Mouse (Mus musculus) E14TG2a.4 (cell line): ENCODE data around the gene Cpt1a.

Experiments
- H3K27me3 ChIP-seq: 2 replicates; pipeline ENCODE4 v1.6.1; 2014; ENCODE audit warnings: low read length, control low read depth; ENCODE audit not compliant: insufficient read depth
- H3K36me3 ChIP-seq: 2 replicates; pipeline ENCODE4 v1.6.1; 2014; ENCODE audit warnings: low read length, control low read depth; ENCODE audit not compliant: insufficient read depth
- H3K4me1 ChIP-seq: replicated peaks from 2 replicates; pipeline ENCODE4 v1.6.1; 2014; ENCODE audit warnings: low read depth, low read length, control low read depth
- H3K4me3 ChIP-seq: replicated peaks from 2 replicates; pipeline ENCODE4 v1.5.1; 2014; ENCODE audit warnings: mild to moderate bottlenecking, low read length
- H3K9me3 ChIP-seq: 2 replicates; pipeline ENCODE4 v1.6.1; 2014; ENCODE audit warnings: low read length, control low read depth
- CTCF ChIP-seq: conservative IDR thresholded peaks from 2 replicates; pipeline ENCODE4 v1.5.1; 2014; ENCODE audit warnings: low read length
- NANOG ChIP-seq: IDR thresholded peaks from 2 replicates; pipeline ENCODE4 v1.6.1; 2014; ENCODE audit warnings: borderline replicate concordance, low read length, mixed read lengths
- POU5F1 ChIP-seq: IDR thresholded peaks from 2 replicates; pipeline ENCODE4 v1.6.1; 2014; ENCODE audit warnings: low read length, borderline replicate concordance

Gene Cpt1a

GRCm38 (mm10) chr19:3365089-3365488 is 43.0 kb downstream of the Cpt1a start:
- Histone ChIP-seq H3K4me1 (peaks cover 4% of the 10 kb centered on the region), H3K4me3 (no peak overlapping the region), H3K27me3 (no peaks in the 10 kb centered on the region), H3K36me3 (peaks cover 96% of the 10 kb centered on the region), H3K9me3 (no peaks in the 10 kb centered on the region)
- TF ChIP-seq POU5F1, result no peak
- TF ChIP-seq CTCF, result peak; percentile 45

- H3K9me3 ChIP-seq, result no peaks in the 10 kb centered on the region
- no peak overlapping the region for H3K4me3 ChIP-seq
- H3K4me1 ChIP-seq, result peaks cover 6% of the 10 kb centered on the region
- no peaks in the 10 kb centered on the region for H3K27me3 ChIP-seq
- TF ChIP-seq CTCF (peak; percentile 53), NANOG (no peak), POU5F1 (no peak)
- H3K36me3 ChIP-seq, result peaks cover 96% of the 10 kb centered on the region
Observed at GRCm38 (mm10) chr19:3368276-3368675, 46.1 kb downstream of the Cpt1a start.

GRCm38 (mm10) chr19:3373380-3373779 is 51.2 kb downstream of the Cpt1a start:
- H3K4me3 ChIP-seq, result no peak overlapping the region
- H3K36me3 ChIP-seq, result peaks cover 97% of the 10 kb centered on the region
- H3K4me1 ChIP-seq, result peaks cover 18% of the 10 kb centered on the region
- H3K9me3 ChIP-seq, result no peaks in the 10 kb centered on the region
- no peaks in the 10 kb centered on the region for H3K27me3 ChIP-seq
- TF ChIP-seq NANOG, result no peak
- no peak for TF ChIP-seq CTCF
- no peak for TF ChIP-seq POU5F1

GRCm38 (mm10) chr19:3374028-3374427 is 51.9 kb downstream of the Cpt1a start:
- Histone ChIP-seq H3K4me1 (peaks cover 15% of the 10 kb centered on the region), H3K36me3 (peaks cover 97% of the 10 kb centered on the region), H3K27me3 (no peaks in the 10 kb centered on the region), H3K4me3 (no peak overlapping the region), H3K9me3 (no peaks in the 10 kb centered on the region)
- no peak for TF ChIP-seq POU5F1
- peak; percentile 79 for TF ChIP-seq CTCF
- no peak for TF ChIP-seq NANOG

GRCm38 (mm10) chr19:3375945-3376495 is 53.9 kb downstream of the Cpt1a start:
- no peak overlapping the region for H3K4me3 ChIP-seq
- H3K36me3 ChIP-seq, result peaks cover 97% of the 10 kb centered on the region
- no peak for TF ChIP-seq NANOG
- H3K9me3 ChIP-seq, result no peaks in the 10 kb centered on the region
- peaks cover 15% of the 10 kb centered on the region for H3K4me1 ChIP-seq
- no peaks in the 10 kb centered on the region for H3K27me3 ChIP-seq

GRCm38 (mm10) chr19:3376966-3377715 is 55.0 kb downstream of the Cpt1a start:
- H3K9me3 ChIP-seq, result no peaks in the 10 kb centered on the region
- peaks cover 15% of the 10 kb centered on the region for H3K4me1 ChIP-seq
- peaks cover 97% of the 10 kb centered on the region for H3K36me3 ChIP-seq
- TF ChIP-seq CTCF (no peak), NANOG (no peak), POU5F1 (no peak)
- H3K27me3 ChIP-seq, result no peaks in the 10 kb centered on the region
- no peak overlapping the region for H3K4me3 ChIP-seq

- no peaks in the 10 kb centered on the region for H3K27me3 ChIP-seq
- peaks cover 9% of the 10 kb centered on the region for H3K4me1 ChIP-seq
- no peaks in the 10 kb centered on the region for H3K9me3 ChIP-seq
- TF ChIP-seq CTCF (no peak), NANOG (no peak), POU5F1 (no peak)
- H3K4me3 ChIP-seq, result no peak overlapping the region
- H3K36me3 ChIP-seq, result peaks cover 91% of the 10 kb centered on the region
Observed at GRCm38 (mm10) chr19:3378614-3379013, 56.5 kb downstream of the Cpt1a start.

GRCm38 (mm10) chr19:3388061-3388460 is 65.9 kb downstream of the Cpt1a start:
- Histone ChIP-seq H3K9me3 (peaks cover 6% of the 10 kb centered on the region), H3K36me3 (peaks cover 39% of the 10 kb centered on the region), H3K4me3 (0 out of 2 replicates have a peak overlapping the region, but pooled peaks have one; percentile 13), H3K27me3 (no peaks in the 10 kb centered on the region), H3K4me1 (peaks cover 23% of the 10 kb centered on the region)
- TF ChIP-seq POU5F1 (no peak), NANOG (no peak), CTCF (no peak)
